Mouse (Mus musculus): ENCODE data around the gene 2410004B18Rik.

- no peak for TF ChIP-seq POLR2A (IDR thresholded peaks at IDR 0.05; ENCODE audit: borderline replicate concordance, low read depth, low read length)
- TF ChIP-seq CTCF (IDR thresholded peaks at IDR 0.05; ENCODE audit: low read depth, low read length): no peak
Observed at GRCm38 (mm10) chr3:145892451-145892850, 45.4 kb upstream of the 2410004B18Rik start.

Data from bone marrow macrophage, adult 2 months (primary cell).